In the genomic region with DNA sequence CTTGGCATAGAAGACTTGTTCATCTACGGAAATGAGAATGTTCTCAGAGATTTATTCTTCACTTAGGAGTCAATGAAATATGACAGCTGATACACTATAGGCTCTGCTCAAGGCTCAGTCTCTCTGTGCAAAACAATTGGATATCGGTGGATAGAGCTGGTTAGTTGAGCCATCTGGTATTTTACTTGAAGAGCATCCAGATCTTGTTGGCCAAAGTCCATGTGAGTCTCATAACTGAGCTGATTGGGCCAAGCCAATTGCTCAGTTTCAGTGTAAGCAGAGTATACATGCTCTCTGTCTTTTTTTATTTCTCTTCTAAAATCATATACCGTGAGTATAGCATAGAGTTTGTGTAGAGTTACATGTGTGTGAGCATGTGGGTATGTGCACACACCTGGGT, we compare ENCODE assay signal across 11 mouse cellular contexts.
DNase-seq lines count a peak whose midpoint lies in the region; ATAC-seq and TF ChIP-seq lines count a peak whose summit lies in the region.
"Had no signal": no experiment of that assay in that cellular context is flagged by ENCODE, and none has a peak within 500 bp of the region (broad histone marks: within the 10 kb centered on the region; RNA-seq: fewer than 3 reads in every experiment).

No protein-coding gene starts in this region.

- peak; percentile 33 for DNase-seq in heart, adult 8-10 months (ENCODE audit: low spot score)
- DNase-seq in lung, embryonic 14.5 days = peak; percentile 81
- DNase-seq in lung, postnatal 0 days (ENCODE audit: low spot score) = no peak
- peak; percentile 67 for DNase-seq in brain, embryonic 14.5 days (ENCODE audit: low read depth)
- DNase-seq in layer of hippocampus, adult 18-20 months (ENCODE audit: low spot score in 2 of 2) = peak; percentile 51 to 68
- no peak for DNase-seq in ovary, adult 18-20 months (ENCODE audit: low spot score)
- DNase-seq: liver; retina, postnatal 1 day had no signal

- no peak for TF ChIP-seq CTCF in lung, embryonic 14.5 days (IDR thresholded peaks at IDR 0.05; ENCODE audit: low read depth)
- no peak for TF ChIP-seq CTCF in lung, postnatal 0 days (IDR thresholded peaks at IDR 0.05)
- no peak for TF ChIP-seq CTCF in brain, embryonic 14.5 days (IDR thresholded peaks at IDR 0.05; ENCODE audit: borderline replicate concordance, extremely low read depth, insufficient read depth, insufficient read length)

- no peaks in the 10 kb centered on the region for H3K36me3 ChIP-seq in heart, embryonic 11.5 days (ENCODE audit: control insufficient read depth, insufficient read depth, low read length)
- no peaks in the 10 kb centered on the region for H3K36me3 ChIP-seq in lung, embryonic 14.5 days (ENCODE audit: insufficient read depth)
- H3K36me3 ChIP-seq in lung, postnatal 0 days (ENCODE audit: insufficient read depth, low read length) = no peaks in the 10 kb centered on the region

- no peak for ATAC-seq in heart, embryonic 11.5 days (replicated peaks; ENCODE audit: insufficient number of reproducible peaks, low FRiP score, low TSS enrichment)
- ATAC-seq in lung, embryonic 14.5 days (ENCODE audit: insufficient read depth) = no peak; the same call in 1 of the 2 replicates
- no peak for ATAC-seq in lung, postnatal 0 days
- no peak for ATAC-seq in CD4-positive, CD25-positive, alpha-beta regulatory T cell, adult 4 months
- ATAC-seq: hindbrain, embryonic 16.5 days had no signal

- H3K4me3 ChIP-seq in heart, embryonic 11.5 days (ENCODE audit: low read depth, low read length) = no peak overlapping the region
- H3K4me3 ChIP-seq in lung, embryonic 14.5 days (ENCODE audit: low read depth, low read length) = no peak overlapping the region
- H3K4me3 ChIP-seq in lung, postnatal 0 days (ENCODE audit: low read depth, low read length) = no peak overlapping the region

- H3K9me3 ChIP-seq in heart, embryonic 11.5 days (replicated peaks; ENCODE audit: control insufficient read depth, low read length) = no peaks in the 10 kb centered on the region
- no peaks in the 10 kb centered on the region for H3K9me3 ChIP-seq in lung, embryonic 14.5 days (ENCODE audit: low read depth, low read length)
- H3K9me3 ChIP-seq in lung, postnatal 0 days (ENCODE audit: low read length) = no peaks in the 10 kb centered on the region

- no peaks in the 10 kb centered on the region for H3K27me3 ChIP-seq in heart, embryonic 11.5 days (ENCODE audit: control insufficient read depth, insufficient read depth, low read length)
- no peaks in the 10 kb centered on the region for H3K27me3 ChIP-seq in lung, embryonic 14.5 days (ENCODE audit: insufficient read depth, low read length)
- H3K27me3 ChIP-seq in lung, postnatal 0 days (replicated peaks; ENCODE audit: insufficient read depth, low read length) = no peaks in the 10 kb centered on the region

- WGBS in heart, embryonic 11.5 days (ENCODE audit: insufficient replicate concordance) = 80% methylated on average over 3 of the region's 3 CpGs
- 56% methylated on average over 3 of the region's 3 CpGs for WGBS in lung, embryonic 14.5 days
- 59% methylated on average over 3 of the region's 3 CpGs for WGBS in lung, postnatal 0 days

- no peak for TF ChIP-seq POLR2A in brain, embryonic 14.5 days (IDR thresholded peaks at IDR 0.05; ENCODE audit: borderline replicate concordance, extremely low read depth, insufficient read depth, insufficient read length, poor library complexity, severe bottlenecking)

- no peak overlapping the region for H3K4me2 ChIP-seq in heart, embryonic 11.5 days
- no peak overlapping the region for H3K4me2 ChIP-seq in lung, embryonic 14.5 days
- H3K4me2 ChIP-seq in lung, postnatal 0 days (replicated peaks; ENCODE audit: low read depth, low read length) = no peak overlapping the region

- no peak overlapping the region for H3K9ac ChIP-seq in heart, embryonic 11.5 days (ENCODE audit: low read depth, low read length)
- no peak overlapping the region for H3K9ac ChIP-seq in lung, embryonic 14.5 days
- H3K9ac ChIP-seq in lung, postnatal 0 days (replicated peaks; ENCODE audit: low read depth) = no peak overlapping the region

- no peak overlapping the region for H3K27ac ChIP-seq in heart, embryonic 11.5 days (ENCODE audit: low read depth, low read length)
- no peak overlapping the region for H3K27ac ChIP-seq in lung, embryonic 14.5 days (ENCODE audit: low read depth)
- H3K27ac ChIP-seq in lung, postnatal 0 days (ENCODE audit: low read length) = no peak overlapping the region

- no peaks in the 10 kb centered on the region for H3K4me1 ChIP-seq in heart, embryonic 11.5 days (ENCODE audit: control insufficient read depth, insufficient read depth, low read length)
- H3K4me1 ChIP-seq in lung, embryonic 14.5 days (ENCODE audit: insufficient read depth) = no peaks in the 10 kb centered on the region
- 0 out of 2 replicates have a peak, but pooled peaks cover 3% of the 10 kb centered on the region for H3K4me1 ChIP-seq in lung, postnatal 0 days (ENCODE audit: insufficient read depth, low read depth, low read length)

- TF ChIP-seq EP300 in lung, postnatal 0 days (IDR thresholded peaks at IDR 0.05) = no peak

Comparison
In these comparisons a context has a peak if more than half of its experiments do, and no peak if none do; other contexts are left out.
1. DNase-seq: peak in heart, adult 8-10 months (single experiment), lung, embryonic 14.5 days (single experiment), brain, embryonic 14.5 days (single experiment) and layer of hippocampus, adult 18-20 months (2 of 2); none in lung, postnatal 0 days (single experiment) and ovary, adult 18-20 months (single experiment).